Mouse (Mus musculus) common myeloid progenitor, adult 5-6 weeks (primary cell): Measurements from ENCODE around the gene Cdyl. TPM values are rescaled to one million over a fixed set of nuclear protein-coding genes. Genes with fewer than 3 reads are reported as not detected.

Source experiments
- ATAC-seq: replicated peaks from 2 replicates; pipeline ENCODE4 v1.8.0; 2016; ENCODE audit warnings: low read depth, mild to moderate bottlenecking, moderate TSS enrichment, inconsistent platforms; ENCODE audit not compliant: poor library complexity, severe bottlenecking
- total RNA-seq: library from RNA; stranded (forward); fragments of 200-1000, 187-1606 nt; gene quantifications from 2 replicates; pipeline ENCODE4 v1.2.3, GENCODE M21; 2017

The Cdyl gene
- total RNA-seq, 1 experiment from 2014 or later, result 20.2 TPM

DNA sequence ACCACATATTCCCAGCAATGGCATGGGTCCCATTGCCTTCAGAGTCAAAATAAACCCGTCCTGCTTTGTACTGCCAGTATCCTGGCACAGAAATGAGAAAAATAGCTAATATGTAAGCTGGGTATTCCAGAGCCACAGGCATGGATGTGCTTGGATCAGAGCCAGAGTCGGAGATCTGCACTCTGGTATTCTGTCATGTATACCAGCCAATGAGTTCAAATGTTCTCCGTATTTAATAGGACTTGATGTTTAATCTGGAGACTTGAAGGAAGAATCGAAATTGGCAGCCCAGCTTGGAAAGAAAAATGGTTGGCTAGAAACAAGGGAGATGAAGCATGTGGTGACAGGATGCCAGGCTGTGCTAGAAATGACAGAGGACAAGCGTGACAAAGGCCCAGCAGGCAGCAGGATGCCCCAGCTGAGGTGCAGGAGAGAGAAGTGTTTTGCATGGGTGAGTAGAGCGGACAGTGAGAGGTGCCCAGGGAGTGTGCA lies 221.0 kb downstream of the Cdyl start:
- no peak for ATAC-seq

DNA sequence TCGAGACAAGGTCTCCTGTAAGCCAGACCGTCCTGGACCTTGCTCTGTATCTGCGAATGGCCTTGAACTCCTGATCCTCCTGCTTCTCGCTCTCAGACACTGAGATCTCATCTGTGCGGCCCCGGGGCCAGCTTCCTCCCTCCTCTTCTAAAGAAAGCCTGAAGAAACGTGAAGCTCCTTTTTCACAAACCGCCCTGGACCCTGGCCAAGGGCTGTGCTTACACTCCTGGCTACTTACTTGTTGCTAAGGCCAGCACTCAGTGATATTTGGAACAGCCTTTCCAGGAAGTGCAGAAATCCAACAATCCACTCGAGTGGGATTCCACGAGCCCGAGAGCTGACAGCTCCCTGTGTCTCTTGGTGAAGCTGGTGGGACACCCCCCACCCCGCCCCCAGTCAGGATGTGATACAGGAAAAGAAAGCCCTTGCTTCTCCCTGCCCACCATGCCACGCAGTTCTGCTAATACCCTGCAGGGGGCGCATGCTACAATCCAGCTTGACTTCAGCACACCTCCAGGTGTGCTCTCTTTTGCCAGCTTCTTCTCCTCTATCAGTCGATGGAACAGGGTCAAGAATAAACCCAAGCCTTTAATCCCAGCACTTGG lies 226.6 kb downstream of the Cdyl start:
- peak; percentile 69 for ATAC-seq

DNA sequence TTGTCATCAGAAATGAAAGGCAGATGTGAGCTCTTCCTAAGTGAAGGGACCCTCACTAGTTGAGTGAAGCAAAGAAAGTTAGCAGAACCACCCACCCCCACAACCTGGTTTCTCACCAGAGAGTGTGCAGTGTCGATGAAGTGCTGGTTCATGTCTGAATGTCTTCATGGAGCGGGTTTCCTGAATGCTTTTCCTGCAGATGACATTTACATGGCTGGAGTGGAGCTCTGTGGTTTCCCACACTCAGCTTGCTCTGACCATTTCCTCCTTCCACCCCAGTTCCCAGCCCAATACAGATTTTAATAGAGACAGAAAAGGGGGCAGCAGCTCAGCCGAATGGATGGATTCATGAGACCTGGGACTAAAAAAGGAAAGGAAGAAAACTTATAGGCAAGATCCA lies 233.2 kb downstream of the Cdyl start:
- ATAC-seq, result peak; percentile 88

- ATAC-seq, result 0 out of 2 replicates have a peak, but pooled peaks have one; percentile 3
Measured at GRCm38 (mm10) chr13:35905378-35905777, 245.7 kb downstream of the Cdyl start.

DNA sequence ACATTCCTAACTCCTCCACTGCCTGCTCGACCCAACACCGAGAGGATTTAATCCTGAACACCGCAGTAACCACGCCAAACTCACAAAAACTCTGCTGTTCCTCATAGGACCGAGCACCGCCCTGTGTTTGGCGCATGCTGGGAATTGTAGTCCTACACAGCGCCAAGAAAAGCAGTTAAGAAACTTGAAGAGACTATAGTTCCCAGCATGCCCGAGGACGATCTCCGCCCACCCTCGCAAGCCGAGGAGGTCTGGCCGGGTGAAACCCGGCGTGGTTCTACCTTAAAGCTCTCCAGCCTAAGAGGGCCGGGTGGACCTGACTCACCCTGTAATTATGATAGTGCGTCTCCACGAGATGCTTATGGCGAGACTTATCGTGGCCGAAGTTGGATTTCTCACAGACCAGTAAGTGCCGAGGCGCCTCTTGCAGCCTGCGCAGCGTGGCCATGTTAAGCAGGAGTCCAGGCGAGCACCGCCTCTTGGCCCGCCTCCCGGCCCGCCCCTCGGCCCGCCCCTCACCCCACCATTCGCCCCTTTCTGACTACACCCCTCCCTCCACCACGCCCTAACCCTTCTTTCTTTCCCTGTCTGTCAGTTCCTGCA lies 246.3 kb downstream of the Cdyl start, which contains the start of gene Rpp40:
Gene Rpp40, minus strand, starts transcription at position 481 of the 603 bp plus-strand sequence.
- ATAC-seq, result peak; percentile 99

DNA sequence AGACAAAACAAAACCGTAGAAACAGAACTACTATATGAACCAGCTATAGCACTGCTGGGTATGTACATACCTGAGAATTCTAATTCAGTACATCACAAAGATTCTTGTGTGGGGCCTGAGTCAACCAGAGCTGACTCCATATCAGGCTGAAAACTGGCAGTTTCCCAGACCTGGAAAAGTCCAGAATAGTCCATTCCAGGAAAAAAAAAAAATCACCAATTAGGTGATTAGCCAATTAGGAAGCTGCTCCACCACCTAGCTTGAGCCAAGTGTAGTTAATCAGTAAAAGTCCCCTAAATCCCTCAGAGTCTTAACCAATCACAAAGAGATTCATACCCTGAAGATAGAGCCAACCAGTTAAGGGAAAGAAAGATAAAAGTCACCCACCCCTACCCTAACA lies 251.8 kb downstream of the Cdyl start:
- ATAC-seq, result no peak

Other genes with a start within 250 kb of the Cdyl start
- 15.9 and 16.5 TPM in 2 replicates for gene Rpp40, start 246.5 kb downstream of the Cdyl start, total RNA-seq